Mouse (Mus musculus) E14TG2a.4 (cell line): Measurements from ENCODE around the gene Usp6nl.

Source experiments
- CTCF ChIP-seq: conservative IDR thresholded peaks from 2 replicates; pipeline ENCODE4 v1.5.1; 2014; ENCODE audit warnings: low read length
- NANOG ChIP-seq: IDR thresholded peaks from 2 replicates; pipeline ENCODE4 v1.6.1; 2014; ENCODE audit warnings: borderline replicate concordance, low read length, mixed read lengths
- POU5F1 ChIP-seq: IDR thresholded peaks from 2 replicates; pipeline ENCODE4 v1.6.1; 2014; ENCODE audit warnings: low read length, borderline replicate concordance

- TF ChIP-seq CTCF (no peak), NANOG (no peak), POU5F1 (no peak)
Measured at GRCm38 (mm10) chr2:6283569-6283968, 38.9 kb upstream of the Usp6nl start.
